Mouse (Mus musculus) heart, adult 2 months (tissue): ENCODE data around the gene Tmem30c. TPM values are rescaled to one million over a fixed set of nuclear protein-coding genes. Genes with fewer than 3 reads are reported as not detected.

ENCODE experiments used
- DNase-seq, 2 experiments: peaks; one replicate each; pipeline ENCODE4 v3.0.0; 2021
- H3K27ac ChIP-seq: fragments of 200-600 bp; 2 replicates; pipeline ENCODE4 v1.8.1; 2022
- H3K27me3 ChIP-seq: fragments of 200-500 bp; 2 replicates; pipeline ENCODE4 v1.6.1; 2012; ENCODE audit warnings: mild to moderate bottlenecking, low read length, inconsistent platforms, mixed read lengths; ENCODE audit not compliant: control insufficient read depth, insufficient read depth
- H3K36me3 ChIP-seq: fragments of 200-500 bp; 2 replicates; pipeline ENCODE4 v1.6.1; 2012; ENCODE audit warnings: low read length, inconsistent platforms; ENCODE audit not compliant: control insufficient read depth, insufficient read depth
- H3K4me1 ChIP-seq: fragments of 200-500 bp; 2 replicates; pipeline ENCODE4 v1.6.1; 2011; ENCODE audit warnings: low read length; ENCODE audit not compliant: control insufficient read depth, insufficient read depth
- H3K4me3 ChIP-seq: fragments of 200-600 bp; 2 replicates; pipeline ENCODE4 v1.8.1; 2022
- H3K79me2 ChIP-seq: fragments of 200-500 bp; replicated peaks from 2 replicates; pipeline ENCODE4 v1.6.1; 2012; ENCODE audit warnings: mild to moderate bottlenecking, inconsistent platforms, low read length, moderate library complexity, mixed read lengths; ENCODE audit not compliant: control insufficient read depth, insufficient read depth
- H3K9ac ChIP-seq: fragments of 200-500 bp; 2 replicates; pipeline ENCODE4 v1.6.1; 2012; ENCODE audit warnings: low read depth, mild to moderate bottlenecking, control low read depth, inconsistent platforms, low read length, mixed read lengths
- CTCF ChIP-seq: fragments of 200-600 bp; IDR thresholded peaks from 2 replicates; pipeline ENCODE4 v1.8.1; 2022; ENCODE audit warnings: antibody characterized with exemption, mild to moderate bottlenecking, moderate library complexity
- EP300 ChIP-seq: fragments of 200-500 bp; IDR thresholded peaks from 2 replicates; pipeline ENCODE4 v1.6.1; 2011; ENCODE audit warnings: low read depth, low read length, control low read depth; ENCODE audit not compliant: insufficient read depth
- POLR2A ChIP-seq: fragments of 200-500 bp; IDR thresholded peaks from 2 replicates; pipeline ENCODE4 v1.6.1; 2011; ENCODE audit warnings: mild to moderate bottlenecking, low read depth, low read length, control low read depth; ENCODE audit not compliant: insufficient read depth
- WGBS: fragments of 180-500 bp; shearing (Covaris S2); methylation state at CpG from one replicate; pipeline ENCODE4 v1.1.7; 2018; 5-methylcytosine and 5-hydroxymethylcytosine counted together
- intact Hi-C: fragments of 180-260 bp; cut with DNase I; formaldehyde crosslinking; loops from one replicate; pipeline ENCODE4 v1.15.1; 2025
- polyA plus RNA-seq: library from polyadenylated mRNA; depleted of rRNA; stranded (reverse); fragments of >200 nt; gene quantifications from 2 replicates; pipeline ENCODE4 v1.2.3, GENCODE M21; 2012
- total RNA-seq, 2 experiments: library from RNA; stranded (reverse); gene quantifications; 2 replicates each; pipeline ENCODE4 v1.2.3; 2021

Gene Tmem30c
- total and polyA plus RNA-seq, 3 experiments = not detected

DNA sequence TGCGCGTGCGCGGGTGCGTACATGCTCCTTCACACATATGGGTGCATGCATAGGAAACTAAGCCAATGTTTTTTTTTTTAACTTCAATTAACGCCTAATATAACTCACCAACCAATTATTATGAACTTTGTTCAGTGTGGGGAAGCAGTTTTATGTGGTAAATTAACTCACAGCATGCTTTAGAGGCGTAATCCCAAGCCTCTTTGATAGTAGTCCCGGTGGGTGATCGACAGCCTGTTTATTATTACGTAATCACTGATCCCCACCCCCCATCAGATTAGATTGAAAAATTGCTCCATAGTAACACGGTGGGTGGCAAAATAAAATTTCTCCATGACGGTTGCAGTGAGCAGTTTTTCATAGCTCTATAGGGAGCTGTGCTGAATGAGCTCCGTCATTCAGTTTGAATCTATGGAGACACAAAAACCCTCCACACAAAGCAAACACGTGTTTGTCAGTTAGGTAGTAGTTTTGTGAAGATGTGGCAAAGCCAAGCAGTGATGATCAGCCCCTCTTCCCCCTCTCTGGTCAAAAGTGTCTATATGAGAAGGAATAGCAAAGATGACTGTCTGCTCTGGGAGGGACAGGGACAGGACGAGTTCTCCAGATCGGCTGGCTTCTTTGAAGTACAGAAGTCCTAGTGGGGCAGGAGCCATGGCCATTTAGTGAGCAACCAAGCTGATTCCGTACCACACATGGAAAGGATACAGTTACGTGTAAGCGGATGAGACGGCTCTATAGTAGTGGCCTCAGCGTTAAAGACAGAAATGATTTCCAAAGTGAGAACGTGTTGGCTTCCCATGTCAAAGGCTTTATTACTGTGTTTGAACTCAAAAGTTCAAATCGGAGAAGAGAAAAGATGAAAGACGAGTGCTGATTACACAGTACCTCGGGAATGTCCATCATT, 10.4 kb upstream of the Tmem30c start:
- Histone ChIP-seq H3K4me1 (no peaks in the 10 kb centered on the region), H3K36me3 (no peaks in the 10 kb centered on the region), H3K9ac (no peak overlapping the region), H3K4me3 (no peak overlapping the region), H3K27me3 (no peaks in the 10 kb centered on the region), H3K79me2 (no peaks in the 10 kb centered on the region), H3K27ac (no peak overlapping the region)
- TF ChIP-seq EP300 = no peak
- TF ChIP-seq POLR2A = no peak
- TF ChIP-seq CTCF = no peak
- intact Hi-C loops = no loop called here
- WGBS = 93% methylated on average over 25 of the region's 25 CpGs
- no peak for DNase-seq

DNA sequence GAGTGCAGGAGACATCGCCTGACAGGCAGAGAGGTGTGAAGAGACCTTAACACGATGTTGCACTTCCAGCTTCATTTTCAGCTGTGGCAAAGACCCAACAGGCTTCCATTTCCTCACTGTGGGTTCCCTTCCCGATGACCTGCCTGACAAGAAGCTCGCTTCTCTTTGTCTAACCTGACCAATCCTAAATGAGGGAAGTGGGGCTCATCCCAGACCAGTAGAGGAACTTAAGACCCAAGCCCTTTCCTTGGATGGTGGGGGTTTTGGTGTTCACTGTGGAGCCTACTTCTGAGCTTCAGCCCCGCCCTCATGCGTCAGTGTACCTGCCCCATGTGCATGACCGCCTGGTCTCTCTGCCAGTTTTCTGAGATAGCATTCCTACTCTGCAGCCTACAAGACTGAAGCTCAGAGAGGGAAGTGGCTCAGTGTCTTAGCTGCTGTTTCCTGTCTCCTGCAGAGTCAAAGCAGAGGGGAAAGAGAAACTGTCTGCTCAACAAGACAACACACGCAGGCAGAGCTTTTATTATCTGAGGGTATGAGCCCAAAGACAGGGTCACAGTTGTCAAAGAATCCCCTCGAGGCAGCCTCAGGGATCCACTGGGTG, 8.9 kb upstream of the Tmem30c start:
- WGBS = 51% methylated on average over 9 of the region's 9 CpGs
- no peaks in the 10 kb centered on the region for H3K27me3 ChIP-seq
- no peaks in the 10 kb centered on the region for H3K36me3 ChIP-seq
- peak in 1 of 2 experiments; percentile 24 for DNase-seq
- TF ChIP-seq CTCF (no peak), POLR2A (no peak), EP300 (no peak)
- H3K79me2 ChIP-seq = no peaks in the 10 kb centered on the region
- no peaks in the 10 kb centered on the region for H3K4me1 ChIP-seq
- H3K9ac ChIP-seq = no peak overlapping the region
- peak overlapping the region; percentile 51; the same call in 1 of the 2 replicates for H3K27ac ChIP-seq
- intact Hi-C loops = no loop called here
- no peak overlapping the region for H3K4me3 ChIP-seq

DNA sequence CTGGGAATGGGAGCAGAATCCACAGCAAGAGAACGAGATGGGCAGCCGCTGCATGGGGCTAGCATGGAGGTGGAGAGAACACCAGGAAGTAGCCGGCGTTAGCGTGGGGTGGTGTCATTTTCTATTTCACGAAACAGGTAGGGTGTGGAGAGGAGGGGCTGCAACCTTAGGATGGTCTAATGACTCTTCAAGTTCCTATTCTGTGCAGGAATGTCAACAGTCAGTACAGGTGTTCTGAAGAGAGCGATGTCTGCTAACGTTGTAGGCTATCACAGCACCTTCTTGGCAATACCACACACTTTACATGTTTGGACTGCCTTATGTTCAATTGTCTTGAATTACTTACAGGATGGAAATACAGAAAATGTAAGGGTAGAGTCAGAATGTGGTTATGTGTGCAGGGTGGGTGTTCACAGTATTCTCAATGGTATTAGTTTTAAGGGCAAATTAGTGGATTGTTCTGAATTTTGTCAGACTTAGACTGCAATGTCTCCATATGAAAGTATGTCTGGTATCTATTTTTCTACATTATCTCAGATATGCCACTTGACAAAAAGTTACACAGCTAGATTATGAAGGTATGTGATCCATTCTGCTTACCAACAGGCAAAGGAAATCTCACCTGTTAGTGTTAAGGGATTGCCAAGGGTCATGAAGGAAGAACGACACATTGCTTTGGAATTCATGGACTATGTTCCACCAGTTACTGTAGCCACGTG, 2.7 kb upstream of the Tmem30c start:
- H3K27me3 ChIP-seq = no peaks in the 10 kb centered on the region
- H3K9ac ChIP-seq = no peak overlapping the region
- H3K79me2 ChIP-seq = no peaks in the 10 kb centered on the region
- H3K4me1 ChIP-seq = no peaks in the 10 kb centered on the region
- H3K27ac ChIP-seq = no peak overlapping the region
- intact Hi-C loops = no loop called here
- no peak for TF ChIP-seq EP300
- TF ChIP-seq CTCF = no peak
- no peak for TF ChIP-seq POLR2A
- H3K36me3 ChIP-seq = no peaks in the 10 kb centered on the region
- no peak for DNase-seq
- 80% methylated on average over 10 of the region's 10 CpGs for WGBS
- H3K4me3 ChIP-seq = no peak overlapping the region

DNA sequence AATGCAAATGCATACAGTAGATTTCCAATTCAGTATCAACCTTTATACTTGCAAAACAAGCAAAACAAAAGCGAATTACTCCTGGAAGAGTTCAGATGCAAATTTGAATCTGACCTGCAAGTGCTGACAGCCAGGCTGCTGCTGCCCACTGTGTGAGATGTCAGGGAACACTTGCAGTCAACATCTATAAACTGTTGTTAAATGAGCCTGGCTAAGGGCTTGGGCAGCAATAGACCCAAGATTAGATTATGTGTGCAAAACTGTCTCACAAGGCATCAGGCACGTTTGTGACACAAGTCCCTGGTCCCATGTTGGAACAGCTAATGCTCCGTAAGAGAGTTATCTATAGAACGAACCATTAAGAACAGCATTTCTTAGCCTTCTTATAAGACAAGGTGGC, 369 bp downstream of the Tmem30c start:
- TF ChIP-seq EP300 (no peak), POLR2A (no peak), CTCF (no peak)
- H3K4me3 ChIP-seq = no peak overlapping the region
- no peak overlapping the region for H3K27ac ChIP-seq
- H3K9ac ChIP-seq = no peak overlapping the region
- intact Hi-C loops = loop anchor here (5.0 kb wide), 1 partner anchor 50 kb away; no protein-coding TSS in a partner anchor
- WGBS = 57% methylated on average over 4 of the region's 4 CpGs
- H3K79me2 ChIP-seq = no peaks in the 10 kb centered on the region
- no peaks in the 10 kb centered on the region for H3K4me1 ChIP-seq
- no peaks in the 10 kb centered on the region for H3K36me3 ChIP-seq
- no peaks in the 10 kb centered on the region for H3K27me3 ChIP-seq
- DNase-seq = no peak

DNA sequence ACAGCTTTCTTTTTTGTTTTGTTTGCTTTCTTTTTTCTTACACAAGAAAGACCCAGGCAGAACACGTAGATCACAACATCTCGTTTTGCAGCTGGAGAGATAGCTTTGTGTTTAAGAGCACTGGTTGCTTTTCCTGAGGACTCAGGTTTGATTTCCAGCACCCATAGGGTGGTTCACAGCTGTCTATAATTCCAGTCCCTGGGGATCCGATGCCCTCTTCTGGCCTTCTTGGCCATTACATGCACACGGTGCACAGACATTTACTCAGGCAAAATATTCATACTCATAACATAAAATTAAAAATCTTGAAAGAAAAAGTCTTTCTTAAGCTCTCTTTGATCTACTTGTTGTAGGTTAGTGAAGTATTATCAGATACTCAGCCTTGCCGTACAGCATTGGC, 969 bp downstream of the Tmem30c start:
- H3K9ac ChIP-seq = no peak overlapping the region
- H3K27me3 ChIP-seq = no peaks in the 10 kb centered on the region
- intact Hi-C loops = loop anchor here (5.0 kb wide), 1 partner anchor 49 kb away; no protein-coding TSS in a partner anchor
- TF ChIP-seq EP300 (no peak), CTCF (peak; percentile 46), POLR2A (no peak)
- H3K36me3 ChIP-seq = no peaks in the 10 kb centered on the region
- DNase-seq = no peak
- WGBS = 92% methylated on average over 5 of the region's 5 CpGs
- no peaks in the 10 kb centered on the region for H3K4me1 ChIP-seq
- no peaks in the 10 kb centered on the region for H3K79me2 ChIP-seq
- H3K27ac ChIP-seq = no peak overlapping the region
- H3K4me3 ChIP-seq = no peak overlapping the region
